Mouse (Mus musculus) kidney, adult 2 months (tissue): ENCODE measurements around the gene Psmg4. TPM values are rescaled to one million over a fixed set of nuclear protein-coding genes. Genes with fewer than 3 reads are reported as not detected.

ENCODE experiments used
- DNase-seq: peaks from one replicate; pipeline ENCODE4 v3.0.0; 2021
- H3K27ac ChIP-seq: fragments of 200-500 bp; 2 replicates; pipeline ENCODE4 v1.5.1; 2012; ENCODE audit warnings: low read depth, low read length, control low read depth, inconsistent platforms; ENCODE audit not compliant: insufficient read depth
- H3K27me3 ChIP-seq: fragments of 200-500 bp; replicated peaks from 2 replicates; pipeline ENCODE4 v1.6.1; 2012; ENCODE audit warnings: mild to moderate bottlenecking, moderate library complexity, low read length, inconsistent platforms; ENCODE audit not compliant: control insufficient read depth, insufficient read depth
- H3K36me3 ChIP-seq: fragments of 200-500 bp; 2 replicates; pipeline ENCODE4 v1.6.1; 2012; ENCODE audit warnings: mild to moderate bottlenecking, moderate library complexity, low read length, inconsistent platforms; ENCODE audit not compliant: control insufficient read depth, insufficient read depth
- H3K4me1 ChIP-seq: fragments of 200-500 bp; 2 replicates; pipeline ENCODE4 v1.6.1; 2011; ENCODE audit warnings: low read length; ENCODE audit not compliant: control insufficient read depth, insufficient read depth
- H3K4me3 ChIP-seq: fragments of 200-500 bp; 2 replicates; pipeline ENCODE4 v1.5.1; 2011; ENCODE audit warnings: mild to moderate bottlenecking, low read depth, low read length, control low read depth; ENCODE audit not compliant: insufficient read depth
- CTCF ChIP-seq: fragments of 200-500 bp; conservative IDR thresholded peaks from 2 replicates; pipeline ENCODE4 v1.5.1; 2011; ENCODE audit warnings: low read depth, mild to moderate bottlenecking, control low read depth, low read length, moderate library complexity, mixed read lengths; ENCODE audit not compliant: insufficient read depth, insufficient read length
- POLR2A ChIP-seq: fragments of 200-500 bp; IDR thresholded peaks from one replicate; pipeline ENCODE4 v1.6.1; 2011; ENCODE audit warnings: low read depth, low read length, control low read depth
- WGBS: fragments of 180-500 bp; shearing (Covaris S2); methylation state at CpG from one replicate; pipeline ENCODE4 v1.1.7; 2018; 5-methylcytosine and 5-hydroxymethylcytosine counted together
- polyA plus RNA-seq: library from polyadenylated mRNA; depleted of rRNA; stranded (reverse); fragments of >200 nt; gene quantifications from 2 replicates; pipeline ENCODE4 v1.2.3, GENCODE M21; 2012; rRNA removed

The Psmg4 gene
- 88.7 and 96.2 TPM in 2 replicates for polyA plus RNA-seq

DNA sequence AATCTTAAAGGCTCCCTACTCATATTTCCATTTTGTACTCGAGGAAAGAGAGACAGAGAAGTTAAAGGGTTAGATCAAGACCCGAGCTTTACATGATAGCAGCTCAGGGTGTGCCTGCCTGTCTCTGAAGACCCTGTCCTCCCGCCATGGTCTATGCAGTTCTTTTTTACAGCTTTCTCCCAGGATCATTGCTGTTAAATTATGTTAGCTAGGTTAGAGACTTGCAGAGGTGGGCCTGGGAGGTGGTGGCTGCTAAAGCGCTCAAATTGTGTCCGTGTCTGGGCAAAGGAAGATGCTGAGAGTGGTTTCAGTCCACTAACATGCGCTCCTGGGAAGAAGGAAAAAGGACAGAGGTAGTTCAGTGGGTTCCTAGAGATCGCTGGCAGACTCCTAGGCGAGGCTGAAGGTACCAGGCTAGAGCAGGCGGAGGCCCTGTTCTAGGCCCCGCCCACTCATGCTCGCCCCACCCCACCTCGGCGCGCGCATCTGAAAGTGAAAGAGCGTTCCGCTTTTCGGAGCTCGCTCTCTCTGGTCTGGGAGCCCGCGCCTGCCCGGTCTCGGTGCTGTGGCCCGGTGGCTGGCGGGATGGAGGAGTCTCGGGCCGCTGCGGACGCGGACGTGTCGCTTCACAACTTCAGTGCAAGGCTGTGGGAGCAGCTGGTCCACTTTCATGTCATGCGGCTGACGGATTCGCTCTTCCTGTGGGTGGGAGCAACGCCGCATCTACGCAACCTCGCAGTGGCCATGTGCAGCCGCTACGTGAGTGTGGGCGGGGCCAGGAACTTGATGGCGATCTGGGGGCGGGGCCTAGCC, at the start of gene Psmg4:
Gene Psmg4, plus strand, starts transcription at position 474 of the 813 bp plus-strand sequence.
- H3K4me1 ChIP-seq, result peaks cover 4% of the 10 kb centered on the region; the same call in 1 of the 2 replicates
- peak within 1 kb of the TSS; percentile 91 for H3K27ac ChIP-seq
- 1% methylated on average over 44 of the region's 44 CpGs for WGBS
- H3K4me3 ChIP-seq, result peak within 1 kb of the TSS; percentile 93
- no peak for TF ChIP-seq CTCF
- no peaks in the 10 kb centered on the region for H3K27me3 ChIP-seq
- peak; percentile 96 for DNase-seq
- H3K36me3 ChIP-seq, result no peaks in the 10 kb centered on the region

DNA sequence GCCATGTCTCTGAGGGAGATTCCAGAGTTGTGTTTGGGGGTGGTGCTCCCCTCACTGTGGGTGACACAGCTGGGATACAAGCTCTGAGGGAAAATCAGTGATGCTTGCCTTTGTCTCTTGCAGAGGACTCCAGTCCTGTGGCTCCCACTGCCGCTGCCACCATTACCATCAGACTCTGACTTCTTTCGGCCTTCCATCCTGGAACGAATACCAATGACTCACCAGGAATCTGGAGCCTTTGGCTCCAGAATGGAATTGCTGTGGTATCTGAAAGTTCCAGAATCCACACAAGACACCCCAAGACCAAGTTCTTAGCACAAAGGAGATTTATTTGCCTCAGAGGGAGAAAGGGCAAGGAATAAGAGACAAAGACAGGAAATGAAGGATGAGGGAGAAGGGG, 49.7 kb upstream of the Psmg4 start:
- no peak overlapping the region for H3K27ac ChIP-seq
- WGBS, result 89% methylated on average over 3 of the region's 3 CpGs
- DNase-seq, result no peak
- H3K4me1 ChIP-seq, result peaks cover 8% of the 10 kb centered on the region; the same call in 1 of the 2 replicates
- no peak for TF ChIP-seq CTCF
- no peak for TF ChIP-seq POLR2A
- no peaks in the 10 kb centered on the region for H3K27me3 ChIP-seq
- no peak overlapping the region for H3K4me3 ChIP-seq
- H3K36me3 ChIP-seq, result no peaks in the 10 kb centered on the region

DNA sequence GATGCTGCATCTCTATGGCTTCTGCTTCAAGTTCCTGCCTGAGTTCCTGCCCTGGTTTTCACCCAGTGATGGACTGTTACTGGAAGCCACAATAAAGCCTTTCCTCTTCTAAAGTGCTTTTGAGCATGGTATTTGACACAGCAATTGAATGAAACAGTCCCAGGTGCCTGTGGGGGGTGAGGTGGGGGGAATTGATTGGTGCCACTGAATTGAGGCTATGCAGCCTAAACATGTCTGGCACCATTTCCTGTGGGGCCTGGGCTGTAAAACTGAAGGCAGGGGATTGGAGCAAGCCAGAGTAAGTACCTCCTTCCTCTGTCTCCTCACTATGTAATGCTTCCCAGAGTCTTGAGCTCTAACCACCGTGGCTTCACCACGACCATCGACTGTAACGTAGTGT, 48.1 kb upstream of the Psmg4 start:
- Histone ChIP-seq H3K36me3 (no peaks in the 10 kb centered on the region), H3K27ac (no peak overlapping the region), H3K4me1 (peaks cover 2% of the 10 kb centered on the region; the same call in 1 of the 2 replicates), H3K4me3 (no peak overlapping the region), H3K27me3 (no peaks in the 10 kb centered on the region)
- DNase-seq, result no peak
- WGBS, result 87% methylated on average over 4 of the region's 4 CpGs
- TF ChIP-seq CTCF, result no peak
- no peak for TF ChIP-seq POLR2A

DNA sequence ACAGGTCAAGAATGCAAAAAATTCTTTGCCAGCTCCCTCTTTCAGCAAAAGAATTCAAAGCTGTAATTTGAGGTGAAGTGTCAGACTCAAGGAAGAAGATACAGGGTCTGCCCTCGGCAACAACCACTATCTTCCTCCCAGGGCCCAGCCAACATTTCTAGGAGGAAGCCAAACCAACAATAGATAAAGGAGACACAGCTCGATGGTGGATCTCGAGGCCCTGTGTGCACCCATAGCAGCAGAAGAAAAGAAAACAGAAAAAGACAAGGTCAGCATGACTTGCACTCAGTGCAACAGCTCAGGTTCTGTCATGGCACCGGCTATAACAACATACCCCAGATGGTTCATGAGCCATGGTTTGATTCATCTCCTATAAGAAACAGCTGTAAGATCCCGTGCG, 46.3 kb upstream of the Psmg4 start:
- no peak for DNase-seq
- H3K27ac ChIP-seq, result no peak overlapping the region
- no peaks in the 10 kb centered on the region for H3K4me1 ChIP-seq
- no peaks in the 10 kb centered on the region for H3K36me3 ChIP-seq
- 82% methylated on average over 6 of the region's 6 CpGs for WGBS
- no peak overlapping the region for H3K4me3 ChIP-seq
- no peaks in the 10 kb centered on the region for H3K27me3 ChIP-seq
- TF ChIP-seq POLR2A (no peak), CTCF (no peak)

DNA sequence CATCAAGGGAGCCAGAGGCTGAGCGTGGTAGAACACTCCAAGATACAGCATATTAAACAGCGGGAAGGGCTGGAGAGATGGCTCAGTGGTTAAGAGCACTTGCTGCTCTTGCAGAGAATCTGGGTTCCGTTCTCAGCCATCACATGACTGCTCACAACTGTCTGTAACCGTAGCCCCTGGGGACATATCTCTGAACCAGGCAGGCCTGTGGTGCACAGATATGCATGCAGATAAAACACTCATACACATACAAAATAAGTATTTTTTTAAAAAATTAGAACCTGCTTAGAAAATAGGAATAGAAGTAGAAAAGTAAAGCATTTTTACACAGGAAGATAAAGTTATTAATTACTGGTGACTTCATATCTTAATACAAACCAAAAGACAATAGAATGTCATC, 43.9 kb upstream of the Psmg4 start:
- no peaks in the 10 kb centered on the region for H3K36me3 ChIP-seq
- H3K27me3 ChIP-seq, result no peaks in the 10 kb centered on the region
- DNase-seq, result no peak
- WGBS, result 86% methylated on average over 4 of the region's 4 CpGs
- no peak overlapping the region for H3K27ac ChIP-seq
- H3K4me1 ChIP-seq, result 0 out of 2 replicates have a peak, but pooled peaks cover 3% of the 10 kb centered on the region
- no peak overlapping the region for H3K4me3 ChIP-seq
- TF ChIP-seq POLR2A (no peak), CTCF (no peak)

DNA sequence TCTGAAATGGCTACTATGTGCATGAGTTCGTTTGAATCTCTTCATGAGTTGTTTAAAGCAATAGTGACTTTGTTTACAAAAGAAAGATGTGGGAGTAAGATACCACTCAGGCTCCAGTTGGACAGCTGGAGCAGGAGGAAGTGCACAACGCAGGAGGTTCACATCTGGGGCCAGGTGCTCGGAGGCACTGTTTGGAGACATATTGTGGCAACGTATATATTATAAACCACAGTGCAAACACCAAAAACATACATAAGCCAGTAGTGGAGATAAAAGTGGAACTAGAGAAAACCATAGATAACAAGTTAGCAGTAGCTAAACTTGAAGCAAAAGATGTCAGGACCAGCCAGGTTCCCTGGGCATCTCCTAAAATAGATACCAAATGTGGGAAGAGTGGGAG, 43.4 kb upstream of the Psmg4 start:
- no peak for DNase-seq
- no peaks in the 10 kb centered on the region for H3K27me3 ChIP-seq
- TF ChIP-seq POLR2A (no peak), CTCF (no peak)
- H3K27ac ChIP-seq, result no peak overlapping the region
- 59% methylated on average over 4 of the region's 4 CpGs for WGBS
- H3K4me1 ChIP-seq, result peaks cover 3% of the 10 kb centered on the region; the same call in 1 of the 2 replicates
- H3K36me3 ChIP-seq, result no peaks in the 10 kb centered on the region
- H3K4me3 ChIP-seq, result no peak overlapping the region

DNA sequence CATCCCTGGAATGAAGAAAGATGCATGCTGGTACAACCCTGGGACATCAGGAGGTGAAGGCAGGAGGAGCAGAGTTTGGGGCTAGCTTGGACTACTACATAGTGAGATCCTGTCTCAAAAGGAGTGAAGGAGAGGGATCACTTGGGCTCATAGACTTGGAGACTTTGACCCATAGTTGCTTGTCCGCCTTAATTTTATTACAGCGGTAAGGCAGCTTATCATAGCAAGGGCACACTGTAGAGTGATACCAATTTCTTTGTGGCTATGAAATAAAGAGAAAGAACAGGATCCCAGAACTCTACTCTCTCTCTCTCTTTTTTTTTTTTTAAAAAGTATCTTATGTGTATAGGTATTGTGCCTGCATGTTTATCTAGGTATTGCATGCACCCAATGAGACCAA, 42.2 kb upstream of the Psmg4 start:
- no peaks in the 10 kb centered on the region for H3K27me3 ChIP-seq
- TF ChIP-seq CTCF, result no peak
- no peak for TF ChIP-seq POLR2A
- H3K4me3 ChIP-seq, result no peak overlapping the region
- H3K27ac ChIP-seq, result no peak overlapping the region
- peaks cover 5% of the 10 kb centered on the region; the same call in 1 of the 2 replicates for H3K4me1 ChIP-seq
- 97% methylated on average over 2 of the region's 2 CpGs for WGBS
- H3K36me3 ChIP-seq, result no peaks in the 10 kb centered on the region
- no peak for DNase-seq

DNA sequence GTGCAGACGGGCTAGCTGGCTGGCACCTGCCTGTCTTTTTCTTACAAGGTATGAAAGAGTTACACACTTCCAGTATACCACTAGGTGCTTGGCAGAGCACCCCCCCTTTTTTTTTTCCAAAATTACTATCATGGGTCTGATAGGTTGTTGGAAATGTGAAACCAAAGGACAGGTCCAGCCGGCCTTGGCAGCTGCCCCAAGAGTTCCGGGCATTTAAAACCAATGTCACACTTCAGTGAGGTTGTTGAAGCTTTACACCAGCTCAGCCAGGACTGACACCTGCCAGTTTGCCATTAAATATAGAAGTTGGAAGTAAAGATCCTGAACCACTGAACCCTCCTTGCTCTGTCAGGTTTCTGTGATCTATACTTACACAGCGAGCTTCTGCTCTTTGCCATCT, 37.1 kb upstream of the Psmg4 start:
- DNase-seq, result peak; percentile 79
- Histone ChIP-seq H3K27ac (peak overlapping the region; percentile 30; the same call in 1 of the 2 replicates), H3K4me3 (no peak overlapping the region), H3K27me3 (no peaks in the 10 kb centered on the region), H3K36me3 (no peaks in the 10 kb centered on the region), H3K4me1 (peaks cover 7% of the 10 kb centered on the region; the same call in 1 of the 2 replicates)
- WGBS, result 40% methylated on average over 4 of the region's 4 CpGs
- no peak for TF ChIP-seq POLR2A
- TF ChIP-seq CTCF, result no peak
